Mouse (Mus musculus) brain, embryonic 14.5 days (tissue): ENCODE data around the gene Rhpn2. TPM values are rescaled to one million over a fixed set of nuclear protein-coding genes. Genes with fewer than 3 reads are reported as not detected.
"Not testable (repeated sequence)": the region's sequence is repeated elsewhere in the genome, so short reads cannot be mapped to it uniquely, and the experiment has no call there.

Source experiments
- DNase-seq: peaks from one replicate; pipeline ENCODE4 v3.0.0-alpha.2; 2011; ENCODE audit warnings: low read depth
- CTCF ChIP-seq: fragments of 200-500 bp; IDR thresholded peaks from 2 replicates; pipeline ENCODE4 v1.5.1; 2012; ENCODE audit warnings: inconsistent platforms, mild to moderate bottlenecking, moderate library complexity, borderline replicate concordance; ENCODE audit not compliant: insufficient read depth, insufficient read length; ENCODE audit errors: extremely low read depth
- POLR2A ChIP-seq: fragments of 200-500 bp; IDR thresholded peaks from 2 replicates; pipeline ENCODE4 v1.6.1; 2012; ENCODE audit warnings: mild to moderate bottlenecking, inconsistent platforms, borderline replicate concordance; ENCODE audit not compliant: poor library complexity, insufficient read depth, insufficient read length, severe bottlenecking; ENCODE audit errors: extremely low read depth
- polyA plus RNA-seq: library from polyadenylated mRNA; depleted of rRNA; stranded (reverse); fragments of >200 nt; gene quantifications from 2 replicates; pipeline ENCODE4 v1.2.3, GENCODE M21; 2012; rRNA removed

The Rhpn2 gene
- 1.4 and 2.5 TPM in 2 replicates for polyA plus RNA-seq

DNA sequence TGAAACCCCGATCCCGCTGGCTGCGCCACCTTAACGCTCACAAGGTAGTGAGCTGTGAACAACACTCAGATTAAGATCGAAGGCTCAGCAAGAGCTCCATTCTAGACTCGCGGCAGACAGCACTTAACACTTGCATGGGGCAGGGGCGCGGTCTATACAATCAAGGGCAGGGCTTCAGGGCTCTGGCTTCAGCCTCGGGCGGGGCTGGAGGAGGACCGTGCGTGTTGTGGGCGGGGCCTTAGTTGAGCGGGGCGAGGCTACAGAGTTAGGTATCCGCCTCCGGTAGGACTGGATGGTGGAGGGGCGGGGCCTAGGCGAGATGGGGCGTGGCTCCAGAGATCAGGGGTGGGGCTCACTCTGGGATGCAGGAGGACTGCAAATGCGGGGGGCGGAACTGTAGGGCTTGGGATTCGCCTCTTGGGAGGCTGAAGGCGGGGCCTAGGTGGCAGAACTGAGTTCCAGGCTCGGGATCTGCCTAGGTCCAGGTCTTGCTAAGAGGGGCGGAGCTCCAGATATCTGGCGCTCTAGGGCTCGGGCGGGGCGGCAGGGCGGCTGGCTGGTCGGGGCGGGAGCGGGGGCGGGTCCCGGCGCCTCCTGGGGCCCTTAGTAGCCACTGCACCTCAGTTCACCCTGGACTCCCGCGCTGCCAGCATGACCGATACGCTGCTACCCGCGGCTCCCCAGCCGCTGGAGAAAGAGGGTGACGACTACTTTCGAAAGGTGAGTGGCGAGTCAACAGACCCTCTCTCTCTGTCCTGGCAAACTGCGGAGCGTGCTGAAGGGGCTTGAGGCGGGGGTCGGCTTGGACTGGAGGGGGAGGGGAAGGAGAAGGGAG is at the start of gene Rhpn2:
Rhpn2 (plus strand) TSS at position 479 of the 835 bp plus-strand sequence.
- TF ChIP-seq POLR2A = no peak
- no peak for TF ChIP-seq CTCF
- peak; percentile 99 for DNase-seq

DNA sequence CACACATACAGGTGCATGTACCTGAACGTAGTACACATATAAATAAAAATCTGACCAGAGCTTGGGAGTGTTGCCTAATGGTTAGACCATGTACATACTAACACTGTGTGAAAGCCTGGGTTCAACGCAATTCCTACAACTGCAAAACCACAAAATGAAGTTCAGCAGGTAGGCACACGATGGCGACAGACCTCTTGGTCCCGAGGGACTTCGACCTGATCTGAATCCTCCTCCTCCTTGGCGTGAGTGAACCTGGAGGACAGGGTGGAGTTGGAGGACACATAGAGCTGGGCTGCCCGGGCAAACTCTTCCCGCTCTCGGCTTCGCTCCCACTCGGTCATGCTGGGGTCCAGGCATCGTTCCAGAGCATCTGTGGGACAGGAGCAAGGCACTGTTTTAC is 40.5 kb upstream of the Rhpn2 start:
- no peak for DNase-seq
- TF ChIP-seq CTCF (no peak), POLR2A (no peak)

DNA sequence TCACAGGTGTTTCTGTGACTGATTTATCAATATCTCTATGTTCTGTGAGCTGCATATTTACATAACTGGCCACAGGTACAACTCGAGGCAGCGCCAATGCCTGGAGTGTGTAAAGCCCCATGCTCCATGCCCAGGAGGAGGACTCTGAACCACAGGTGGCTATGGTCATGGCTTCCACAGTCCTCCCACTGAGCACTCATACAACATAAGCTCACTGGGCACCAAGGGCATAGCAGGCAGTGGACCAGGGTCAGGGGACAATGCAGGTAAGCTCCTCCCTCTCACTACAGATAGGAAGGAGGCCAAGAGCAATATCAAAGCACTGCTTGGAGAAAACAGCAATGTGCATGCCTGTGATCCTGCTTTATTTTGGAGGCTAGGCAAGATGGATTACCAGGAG is 38.3 kb upstream of the Rhpn2 start:
- DNase-seq = no peak
- TF ChIP-seq POLR2A (no peak), CTCF (no peak)

DNA sequence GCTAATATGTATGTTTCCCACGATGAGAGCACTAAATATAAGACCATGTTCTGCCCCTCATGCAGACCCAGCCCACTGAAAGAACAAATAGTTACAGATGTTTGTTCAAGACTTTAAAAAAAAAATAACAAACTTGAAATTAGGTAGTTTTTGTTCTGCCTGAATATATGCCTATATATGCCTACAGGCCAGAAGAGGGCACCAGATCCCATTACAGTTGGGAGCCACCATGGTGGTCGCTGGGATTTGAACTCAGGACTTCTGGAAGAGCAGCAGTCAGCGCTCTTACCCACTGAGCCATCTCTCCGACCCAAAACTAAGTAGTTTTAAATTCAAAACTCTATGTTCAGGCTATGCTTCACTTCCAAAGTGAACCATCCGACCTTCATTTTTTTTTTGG is 36.1 kb upstream of the Rhpn2 start:
- DNase-seq = no peak
- TF ChIP-seq POLR2A = no peak
- no peak for TF ChIP-seq CTCF

DNA sequence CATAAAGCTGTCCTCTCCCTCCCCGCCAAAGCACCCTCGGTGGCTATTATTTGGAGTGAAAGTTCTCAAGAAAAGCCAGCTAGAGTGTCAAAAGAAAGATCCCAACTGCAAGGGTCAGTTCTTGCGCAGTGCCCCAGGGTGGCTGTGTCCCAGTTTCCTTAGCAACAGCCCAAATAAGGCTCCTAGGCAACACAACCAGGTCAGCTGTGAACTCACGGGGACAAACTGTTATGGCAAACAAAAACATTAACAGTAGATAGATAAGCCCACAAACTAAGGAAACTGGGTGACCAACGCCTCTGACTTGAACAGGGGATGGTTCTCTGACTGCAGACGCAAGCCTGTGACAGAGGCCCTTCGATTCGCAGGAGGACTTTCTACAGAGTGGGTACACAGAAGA is 34.3 kb upstream of the Rhpn2 start:
- no peak for DNase-seq

DNA sequence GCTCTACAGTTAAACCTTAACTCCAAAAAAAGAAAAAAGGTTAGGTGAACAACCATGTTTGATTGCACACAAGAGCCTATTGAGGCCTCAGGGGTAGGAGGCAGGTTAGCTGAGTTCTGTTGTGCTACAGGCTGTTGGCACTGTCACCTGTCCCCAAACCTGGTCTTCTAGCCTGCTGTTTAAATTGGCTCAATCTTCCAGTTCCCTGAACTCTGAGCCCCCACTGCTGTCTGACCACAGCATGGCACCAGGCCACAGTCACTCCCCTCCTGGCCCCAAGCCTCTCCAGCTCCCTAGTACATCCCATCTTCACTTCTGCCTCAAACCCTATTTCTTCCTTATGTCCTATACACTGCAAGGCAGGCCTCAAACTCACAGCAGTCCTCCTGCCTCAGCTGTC is 33.2 kb upstream of the Rhpn2 start:
- DNase-seq = no peak
- no peak for TF ChIP-seq POLR2A
- no peak for TF ChIP-seq CTCF

More for the DNA sequence above, 34.3 kb upstream of the Rhpn2 start:
- TF ChIP-seq CTCF (no peak), POLR2A (no peak)

DNA sequence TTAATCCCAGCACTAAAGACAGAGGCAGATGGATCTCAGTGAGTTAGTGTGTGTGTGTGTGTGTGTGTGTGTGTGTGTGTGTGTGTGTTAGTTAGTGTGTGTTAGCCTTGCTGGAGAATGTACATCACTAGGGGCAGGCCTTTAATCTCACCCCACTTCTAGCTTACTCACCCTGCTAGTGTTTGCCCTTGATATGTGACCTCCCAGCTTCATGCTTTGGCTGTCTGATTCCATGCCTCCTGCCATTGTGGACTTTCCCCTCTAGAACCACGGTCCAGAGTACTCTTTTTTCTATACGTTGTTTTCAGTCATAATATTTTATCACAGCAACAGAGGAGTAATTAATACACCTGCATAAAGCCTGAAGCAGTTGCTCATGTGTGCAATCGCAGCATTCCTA is 22.8 kb upstream of the Rhpn2 start:
- no peak for DNase-seq
- no peak for TF ChIP-seq POLR2A
- TF ChIP-seq CTCF = no peak

DNA sequence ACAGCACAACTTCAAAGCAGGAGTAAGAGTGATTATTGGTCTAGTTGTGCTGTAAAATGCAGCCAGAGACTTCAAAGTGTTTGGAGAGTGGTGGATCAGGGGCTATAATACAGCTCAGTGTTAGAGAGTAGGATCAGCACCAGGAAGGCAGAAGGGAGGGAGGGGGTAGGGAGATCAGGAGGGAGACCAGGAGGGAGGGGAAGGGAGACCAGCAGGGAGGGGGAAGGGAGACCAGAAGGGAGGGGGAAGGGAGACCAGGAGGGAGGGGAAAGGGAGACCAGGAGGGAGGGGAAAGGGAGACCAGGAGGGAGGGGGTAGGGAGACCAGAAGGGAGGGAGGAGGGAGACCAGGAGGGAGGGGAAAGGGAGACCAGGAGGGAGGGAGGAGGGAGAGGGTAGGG is 19.8 kb upstream of the Rhpn2 start:
- TF ChIP-seq CTCF (no peak), POLR2A (no peak)
- peak; percentile 8 for DNase-seq

DNA sequence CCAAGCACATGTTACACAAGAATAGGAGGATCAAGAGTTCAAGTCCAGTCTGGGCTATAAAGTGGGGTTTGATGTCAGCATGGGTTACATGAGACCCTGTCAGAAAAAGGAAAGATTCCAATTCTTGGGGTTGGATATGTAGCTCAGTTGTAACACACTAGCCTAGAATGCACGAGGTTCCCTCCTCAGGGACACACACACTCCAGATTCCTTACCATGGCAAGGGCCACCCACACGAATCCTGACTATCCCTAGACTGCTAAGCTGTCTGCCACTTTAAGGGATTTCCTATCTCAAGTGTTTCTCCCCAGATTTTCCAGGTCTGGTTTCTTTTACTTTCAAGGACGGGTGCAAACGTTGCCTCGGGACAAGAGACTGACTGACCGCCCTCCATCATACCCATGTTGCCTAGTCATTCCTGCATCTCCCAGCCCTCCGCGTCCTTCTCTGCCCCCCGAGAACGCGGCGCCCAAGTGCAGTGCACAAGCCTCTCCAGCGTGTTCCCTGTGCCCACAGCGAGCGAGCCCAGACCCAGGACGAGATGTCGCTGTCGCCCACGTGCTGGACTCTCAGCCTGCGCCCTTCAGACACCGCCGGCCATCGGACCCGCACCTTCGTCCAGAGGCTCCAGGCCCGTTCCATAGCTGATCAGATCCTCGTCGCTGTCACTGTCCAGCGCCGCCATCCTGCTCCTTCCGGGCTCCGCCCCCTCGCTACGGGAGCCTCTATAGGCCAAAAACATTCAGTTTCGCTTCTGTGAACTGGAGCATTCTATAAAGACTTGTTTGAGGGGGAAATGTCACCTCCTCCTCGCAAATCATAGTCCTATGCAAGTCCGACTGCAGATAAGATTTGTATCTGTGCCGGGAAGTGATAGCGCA is 16.0 kb upstream of the Rhpn2 start, which contains the start of gene Gpatch1:
Gpatch1 (minus strand) TSS at position 712 of the 881 bp plus-strand sequence.
- peak; percentile 93 for DNase-seq
- TF ChIP-seq CTCF (no peak), POLR2A (peak; percentile 52; the same call in 1 of the 2 replicates)

DNA sequence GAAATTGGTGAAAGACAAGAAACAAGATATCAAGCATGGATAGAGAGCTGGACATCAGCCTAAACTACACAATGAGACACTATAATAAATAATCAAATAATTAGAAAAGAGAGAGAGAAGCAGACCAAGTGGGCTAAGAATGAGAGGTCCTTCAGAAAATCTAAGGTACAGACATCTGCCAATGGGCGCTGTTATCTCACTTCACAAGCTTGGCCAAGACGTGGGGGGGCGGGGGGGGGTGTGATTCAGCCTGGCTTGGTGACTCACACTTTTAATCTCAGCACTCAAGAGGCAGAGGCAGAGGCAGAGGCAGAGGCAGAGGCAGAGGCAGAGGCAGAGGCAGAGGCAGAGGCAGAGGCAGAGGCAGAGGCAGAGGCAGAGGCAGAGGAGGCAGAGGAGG is 14.7 kb upstream of the Rhpn2 start:
- not testable (repeated sequence) for DNase-seq

DNA sequence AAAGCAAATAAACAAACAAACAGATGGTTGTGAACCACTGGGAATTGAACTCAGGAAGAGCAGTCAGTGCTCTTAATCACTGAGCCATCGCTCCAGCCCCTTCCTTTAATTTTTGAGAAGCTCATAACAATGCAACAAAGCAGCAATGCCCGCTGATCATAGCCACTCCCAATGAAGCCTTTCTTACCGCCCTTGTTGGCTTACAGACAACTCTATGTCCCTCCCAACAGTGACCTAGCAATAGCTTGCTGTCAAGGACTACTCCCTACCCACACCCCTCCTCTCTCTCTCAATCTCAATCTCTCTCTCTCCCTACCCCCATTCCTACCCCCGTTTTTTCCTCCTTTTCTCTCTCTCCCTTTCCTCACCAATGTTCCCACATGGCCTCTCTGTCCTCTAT is 14.2 kb upstream of the Rhpn2 start:
- DNase-seq = no peak
- TF ChIP-seq POLR2A = no peak
- TF ChIP-seq CTCF = no peak
